Mouse (Mus musculus) urinary bladder, postnatal 14 days (tissue): ENCODE data around the gene Vmn1r199.
"Not testable (repeated sequence)": the region's sequence is repeated elsewhere in the genome, so short reads cannot be mapped to it uniquely, and the experiment has no call there.

Source experiments
- DNase-seq: peaks from one replicate; pipeline ENCODE4 v3.0.0; 2021; ENCODE audit warnings: low spot score

Vmn1r199 gene

GRCm38 (mm10) chr13:22379518-22379917 lies at the start of gene Vmn1r199:
TSS of gene Vmn1r199 (plus strand) at chr13:22379818.
- no peak for DNase-seq

GRCm38 (mm10) chr13:22333269-22333668 lies 46.3 kb upstream of the Vmn1r199 start:
- DNase-seq = no peak

- no peak for DNase-seq
Observed at GRCm38 (mm10) chr13:22335565-22335964, 44.1 kb upstream of the Vmn1r199 start.

GRCm38 (mm10) chr13:22350064-22350463 lies 29.6 kb upstream of the Vmn1r199 start, which contains the start of gene Vmn1r198:
TSS of gene Vmn1r198 (plus strand) at chr13:22350364.
- no peak for DNase-seq

- no peak for DNase-seq
Observed at GRCm38 (mm10) chr13:22350813-22351212, 28.8 kb upstream of the Vmn1r199 start.

GRCm38 (mm10) chr13:22381128-22381527 lies 1.5 kb downstream of the Vmn1r199 start:
- DNase-seq = not testable (repeated sequence)

GRCm38 (mm10) chr13:22383401-22383800 lies 3.8 kb downstream of the Vmn1r199 start:
- DNase-seq = no peak

- DNase-seq = no peak
Observed at GRCm38 (mm10) chr13:22387050-22387449, 7.4 kb downstream of the Vmn1r199 start.

GRCm38 (mm10) chr13:22390073-22390472 lies 10.5 kb downstream of the Vmn1r199 start, which contains the start of gene Vmn1r200:
TSS of gene Vmn1r200 (plus strand) at chr13:22390373.
- no peak for DNase-seq

GRCm38 (mm10) chr13:22402978-22403377 lies 23.4 kb downstream of the Vmn1r199 start:
- no peak for DNase-seq
